Mouse (Mus musculus) lung, postnatal 25 days (tissue): ENCODE data around the gene Rnf13.
A peak's percentile ranks its signal among the peaks of the same experiment; 100 is the strongest.

Experiments used
- DNase-seq: peaks from one replicate; pipeline ENCODE4 v3.0.0; 2022; ENCODE audit warnings: low spot score

The Rnf13 gene

GRCm38 (mm10) chr3:57845786-57846661, 110.2 kb downstream of the Rnf13 start:
- DNase-seq, result no peak

GRCm38 (mm10) chr3:57846662-57846911, 110.7 kb downstream of the Rnf13 start:
- DNase-seq, result no peak

- peak; percentile 12 for DNase-seq
Observed at GRCm38 (mm10) chr3:57846912-57847759, 111.3 kb downstream of the Rnf13 start.

DNA sequence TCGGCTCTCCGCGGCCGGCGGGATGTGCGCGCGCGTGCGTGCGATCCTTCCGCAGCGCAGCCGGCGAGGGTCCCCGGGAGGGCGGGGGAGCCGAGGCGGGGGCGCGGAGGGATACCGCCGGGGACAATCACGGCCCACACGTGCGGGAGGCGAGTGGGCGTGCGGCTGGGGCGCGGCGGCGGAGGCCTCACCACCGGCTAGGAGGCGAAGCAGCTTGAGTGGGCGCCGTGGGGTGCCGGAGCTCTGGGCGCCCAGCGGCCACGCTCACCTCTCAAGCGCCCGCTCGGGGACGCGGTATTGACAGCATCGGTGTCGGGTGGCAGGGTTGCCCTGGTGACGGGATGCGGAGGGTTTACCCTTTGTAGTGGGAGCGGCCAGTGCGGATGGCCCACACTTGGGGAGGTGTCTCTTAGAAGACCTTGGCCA, 111.9 kb downstream of the Rnf13 start, which contains the start of gene Pfn2:
Gene Pfn2, minus strand, starts transcription at position 320 of the 426 bp plus-strand sequence.
- DNase-seq, result peak; percentile 29

DNA sequence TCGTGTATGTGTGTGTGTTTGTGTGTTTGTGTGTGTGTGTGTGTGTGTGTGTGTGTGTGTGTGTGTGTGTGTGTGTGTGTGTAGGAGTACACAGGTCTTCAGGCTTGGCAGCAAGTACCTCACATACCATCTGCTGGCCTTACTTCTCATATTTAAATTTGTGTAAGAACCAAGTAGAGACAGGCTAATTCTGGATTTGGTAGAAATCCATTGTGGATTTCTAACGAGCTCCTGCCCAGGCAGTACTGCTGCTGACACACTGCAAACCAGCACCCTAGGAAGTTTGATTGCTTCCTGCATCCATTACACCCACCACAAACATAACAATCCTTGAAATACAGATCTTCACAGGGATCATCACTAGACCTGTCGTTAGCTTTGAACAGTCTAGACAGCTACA, 147.1 kb downstream of the Rnf13 start:
- no peak for DNase-seq
